Mouse (Mus musculus): ENCODE measurements around the gene Arl13b.

Gene Arl13b

DNA sequence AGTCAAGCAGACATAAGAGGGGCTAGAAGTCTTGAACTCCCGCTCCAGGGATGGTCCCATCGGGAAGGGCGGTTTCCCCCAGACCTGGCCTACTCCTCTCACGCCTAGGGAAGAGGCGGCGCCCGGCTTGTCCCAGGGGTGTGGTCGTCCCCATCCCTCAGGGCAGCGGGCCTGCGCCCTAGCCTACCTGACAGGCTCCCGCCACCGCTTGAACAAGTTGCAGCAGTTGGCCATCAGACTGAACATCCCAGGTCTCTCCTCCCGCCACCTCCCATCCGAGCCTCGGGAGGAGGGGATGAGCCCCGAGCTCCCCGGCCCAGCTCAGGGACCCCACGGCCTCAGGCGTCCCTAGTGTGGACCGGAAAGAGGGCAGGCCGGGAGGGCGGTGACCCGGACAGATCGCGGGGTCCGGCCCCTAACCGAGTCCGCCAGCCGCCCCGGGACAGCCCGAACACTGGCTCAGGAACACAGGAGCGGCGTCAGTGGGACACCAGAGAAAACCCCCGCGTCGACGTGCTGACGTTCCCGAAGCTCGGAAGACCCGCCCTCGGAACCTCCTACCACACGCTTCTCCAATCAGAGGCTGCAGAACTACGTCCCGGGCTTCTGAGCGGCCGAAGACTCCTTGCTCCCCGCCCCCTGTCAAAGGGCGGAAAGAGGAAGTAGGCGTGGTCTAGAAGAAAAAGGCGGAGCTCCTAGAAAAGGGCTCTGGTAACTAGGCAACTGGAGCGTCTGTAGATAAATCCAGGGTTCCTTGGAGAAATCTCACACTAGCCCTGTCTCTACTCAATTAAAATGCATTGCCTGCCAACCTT, at the start of gene Arl13b:
TSS of gene Arl13b (minus strand) at position 543 of the 815 bp plus-strand sequence.
- DNase-seq (ENCODE audit: low spot score in 2 of 2): peak; percentile 80 to 91

DNA sequence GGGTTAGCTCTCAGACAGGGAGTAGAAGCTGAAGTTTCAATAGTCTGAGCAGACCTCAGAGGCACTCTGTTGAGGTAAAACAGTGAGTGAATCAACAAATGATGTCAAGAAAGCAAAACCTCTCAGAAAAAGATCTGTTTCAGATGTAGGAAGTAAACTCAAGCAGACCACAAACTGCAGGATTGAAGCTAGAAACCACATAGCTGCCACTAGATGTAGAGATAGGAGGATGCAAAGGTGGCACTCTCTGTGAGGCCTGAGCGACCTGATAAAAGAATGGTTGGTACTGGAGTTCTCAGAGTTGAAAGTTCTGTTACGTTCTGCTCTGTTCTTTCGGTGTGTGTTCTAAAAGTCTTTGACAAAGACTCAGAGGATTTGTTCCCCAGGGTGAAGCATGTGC, 49.0 kb upstream of the Arl13b start:
- DNase-seq (ENCODE audit: low spot score in 2 of 2): no peak

DNA sequence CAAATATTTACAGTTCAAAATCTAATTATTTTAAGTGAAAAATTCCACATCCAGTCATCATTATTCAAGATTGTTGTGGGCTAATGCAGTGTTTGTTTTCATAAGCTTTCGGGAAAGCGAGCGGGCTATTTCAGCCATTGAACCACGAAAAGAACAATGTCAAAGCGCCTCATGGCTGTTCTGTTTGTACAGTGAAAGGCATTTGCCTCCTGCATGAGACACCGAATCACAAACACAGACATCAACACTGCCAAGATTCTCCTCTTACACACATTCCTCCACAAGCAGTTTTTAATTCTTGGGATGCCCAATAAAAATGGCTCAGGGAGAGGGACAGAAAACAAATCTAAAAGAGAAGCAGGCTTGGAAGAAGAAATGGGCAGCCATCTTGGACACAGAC, 27.2 kb upstream of the Arl13b start:
- DNase-seq (ENCODE audit: low spot score in 2 of 2): no peak

DNA sequence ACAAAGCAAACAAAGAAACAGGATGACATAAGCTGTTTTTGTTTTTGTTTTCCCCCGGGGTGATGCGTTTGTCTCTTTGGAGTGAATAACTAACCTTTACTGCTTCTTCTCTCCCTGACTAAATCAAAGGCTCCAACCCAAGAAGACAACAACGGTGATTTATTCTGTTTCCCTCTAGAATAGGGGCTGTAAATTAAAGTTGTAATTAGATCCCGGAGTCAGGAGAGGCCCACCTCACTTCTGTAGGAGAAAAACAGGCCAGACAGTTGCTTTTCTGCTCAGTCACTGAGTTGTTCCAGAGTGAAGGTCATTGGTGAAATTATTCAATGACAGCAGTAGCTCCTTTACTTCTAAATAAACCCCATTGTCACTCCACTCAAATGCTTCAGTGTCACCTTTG, 26.3 kb upstream of the Arl13b start:
- DNase-seq (ENCODE audit: low spot score in 2 of 2): no peak

DNA sequence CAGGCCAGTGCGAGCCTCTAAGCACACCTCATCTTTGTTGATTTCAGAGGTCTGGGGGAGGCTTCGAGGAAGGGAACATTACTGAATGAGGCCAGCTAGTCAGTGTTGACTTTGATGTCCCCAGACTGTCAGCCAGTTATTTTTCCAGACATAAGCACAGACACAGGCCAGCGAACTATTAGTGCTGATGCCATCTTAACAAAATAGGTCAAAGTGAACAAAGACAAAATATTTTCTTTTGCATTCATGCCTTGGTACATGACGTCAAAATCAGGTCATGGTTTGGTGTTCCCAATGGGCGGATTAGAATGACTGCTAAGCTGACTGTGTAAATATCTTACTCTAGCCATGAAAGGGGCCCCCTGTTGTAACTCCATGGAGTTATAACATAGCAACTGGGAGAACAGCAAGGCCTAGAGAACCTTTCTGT, 25.9 kb upstream of the Arl13b start:
- no peak for DNase-seq (ENCODE audit: low spot score in 2 of 2)

DNA sequence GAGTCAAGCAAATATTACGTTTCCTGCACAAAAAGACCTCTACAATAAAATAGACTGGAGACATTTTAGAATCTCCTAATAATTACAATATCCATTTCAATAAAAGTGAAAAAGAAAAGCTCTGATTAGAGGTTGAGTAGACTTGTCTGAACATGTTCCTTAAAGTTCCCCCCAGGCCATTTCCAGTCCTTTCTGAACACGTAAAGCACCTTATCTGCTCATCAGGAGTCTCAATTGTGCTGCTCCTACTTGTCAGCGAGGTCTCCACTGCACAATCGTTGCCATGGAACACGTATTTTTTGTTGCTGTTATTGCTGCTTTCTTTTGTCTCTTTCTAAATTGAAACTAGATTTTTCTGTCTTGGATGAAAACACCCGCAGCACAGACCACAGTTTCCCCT, 14.6 kb upstream of the Arl13b start:
- no peak for DNase-seq (ENCODE audit: low spot score in 2 of 2)

DNA sequence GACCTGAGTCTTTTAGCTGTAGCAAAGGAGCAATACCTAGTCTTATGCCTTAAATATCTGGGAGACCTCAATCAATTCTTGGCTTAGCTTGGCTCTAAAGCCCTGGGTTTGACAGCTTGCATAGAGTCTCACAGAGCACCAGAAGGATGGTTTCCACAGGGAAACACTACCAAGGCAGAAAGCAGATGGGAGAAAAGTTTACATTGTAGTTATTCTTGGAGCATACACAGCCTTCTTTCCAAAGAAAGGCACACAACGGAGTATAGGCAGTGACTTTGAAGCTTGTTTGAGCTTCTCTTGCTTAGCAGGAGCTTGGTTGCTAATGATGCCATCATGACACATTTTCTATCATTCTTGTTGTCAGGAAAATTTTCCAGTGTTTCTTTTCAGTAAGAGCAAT, 13.3 kb upstream of the Arl13b start:
- no peak for DNase-seq (ENCODE audit: low spot score in 2 of 2)

DNA sequence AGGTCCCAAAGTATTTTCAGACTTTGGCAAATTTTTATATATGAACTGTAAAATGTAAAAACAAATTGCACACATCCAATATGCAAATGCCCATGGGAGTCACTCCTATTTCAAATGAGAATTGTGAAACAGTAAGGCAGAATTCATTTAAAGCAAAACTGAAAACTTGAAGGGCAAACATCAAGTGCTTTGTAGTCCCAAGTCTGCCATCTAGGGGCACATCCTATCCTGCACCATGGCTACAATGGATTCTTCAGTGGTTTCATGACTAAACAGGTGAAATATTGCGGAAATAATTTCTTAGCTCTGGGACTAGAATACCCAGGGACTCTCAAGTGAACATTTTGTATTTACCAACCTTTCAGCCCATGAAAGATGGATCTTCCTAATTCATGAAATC, 11.2 kb upstream of the Arl13b start:
- DNase-seq (ENCODE audit: low spot score in 2 of 2): no peak

DNA sequence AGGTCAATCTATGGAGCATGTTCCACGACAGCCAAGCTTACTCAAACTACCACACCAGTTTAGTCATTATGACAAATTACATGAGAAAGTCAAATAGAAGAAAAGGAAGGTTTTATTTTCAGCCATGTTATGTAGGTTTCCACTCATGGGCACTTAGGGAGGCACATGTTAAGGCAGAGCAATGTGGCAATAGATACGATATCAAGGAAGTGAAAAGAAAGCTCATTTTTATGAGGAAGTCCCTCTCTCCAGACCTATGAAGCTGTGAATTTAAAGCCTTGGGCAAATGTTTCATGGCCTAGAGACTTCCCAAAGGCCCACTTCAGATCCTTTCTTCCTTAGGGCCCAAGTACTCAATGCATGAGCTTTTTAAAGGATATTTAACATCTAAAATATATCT, 10.7 kb upstream of the Arl13b start:
- DNase-seq (ENCODE audit: low spot score in 2 of 2): no peak

DNA sequence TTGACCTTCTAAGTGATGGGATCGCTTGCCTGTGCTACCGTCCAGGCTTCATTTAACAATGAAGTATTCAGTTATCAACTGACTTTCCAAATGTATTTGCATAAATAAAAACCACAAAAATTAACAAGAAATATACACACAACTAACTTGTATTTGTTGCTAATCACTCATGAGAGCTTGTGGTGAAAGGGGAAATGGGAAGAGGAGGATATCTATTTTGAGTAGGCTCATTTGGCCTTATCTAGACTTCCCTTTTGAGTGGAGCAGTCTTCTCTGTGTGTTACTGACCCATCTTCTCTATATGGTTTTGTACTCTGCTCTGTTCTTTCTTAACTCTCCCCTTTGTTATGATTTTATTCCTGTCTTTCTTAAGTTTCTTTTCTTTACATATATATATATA, 9.4 kb upstream of the Arl13b start:
- no peak for DNase-seq (ENCODE audit: low spot score in 2 of 2)

DNA sequence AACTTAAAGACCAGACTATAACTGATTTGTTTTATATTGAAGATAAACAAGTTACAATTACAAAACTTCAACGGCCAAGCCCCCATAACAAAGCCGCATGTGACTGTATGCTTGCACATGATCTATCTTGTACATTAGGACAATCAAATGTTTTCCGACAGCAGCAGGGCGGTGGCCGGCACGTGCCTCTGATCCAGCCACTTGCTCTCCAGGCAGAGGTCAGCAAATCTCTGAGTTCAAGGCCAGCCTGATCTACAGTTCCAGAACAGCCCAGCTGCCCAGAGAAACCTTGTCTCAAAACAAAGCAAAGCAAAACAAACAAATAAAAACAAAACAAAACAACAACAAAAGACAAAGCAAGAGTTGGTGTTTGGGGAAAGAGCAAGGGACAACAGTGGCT, 8.5 kb upstream of the Arl13b start:
- no peak for DNase-seq (ENCODE audit: low spot score in 2 of 2)

DNA sequence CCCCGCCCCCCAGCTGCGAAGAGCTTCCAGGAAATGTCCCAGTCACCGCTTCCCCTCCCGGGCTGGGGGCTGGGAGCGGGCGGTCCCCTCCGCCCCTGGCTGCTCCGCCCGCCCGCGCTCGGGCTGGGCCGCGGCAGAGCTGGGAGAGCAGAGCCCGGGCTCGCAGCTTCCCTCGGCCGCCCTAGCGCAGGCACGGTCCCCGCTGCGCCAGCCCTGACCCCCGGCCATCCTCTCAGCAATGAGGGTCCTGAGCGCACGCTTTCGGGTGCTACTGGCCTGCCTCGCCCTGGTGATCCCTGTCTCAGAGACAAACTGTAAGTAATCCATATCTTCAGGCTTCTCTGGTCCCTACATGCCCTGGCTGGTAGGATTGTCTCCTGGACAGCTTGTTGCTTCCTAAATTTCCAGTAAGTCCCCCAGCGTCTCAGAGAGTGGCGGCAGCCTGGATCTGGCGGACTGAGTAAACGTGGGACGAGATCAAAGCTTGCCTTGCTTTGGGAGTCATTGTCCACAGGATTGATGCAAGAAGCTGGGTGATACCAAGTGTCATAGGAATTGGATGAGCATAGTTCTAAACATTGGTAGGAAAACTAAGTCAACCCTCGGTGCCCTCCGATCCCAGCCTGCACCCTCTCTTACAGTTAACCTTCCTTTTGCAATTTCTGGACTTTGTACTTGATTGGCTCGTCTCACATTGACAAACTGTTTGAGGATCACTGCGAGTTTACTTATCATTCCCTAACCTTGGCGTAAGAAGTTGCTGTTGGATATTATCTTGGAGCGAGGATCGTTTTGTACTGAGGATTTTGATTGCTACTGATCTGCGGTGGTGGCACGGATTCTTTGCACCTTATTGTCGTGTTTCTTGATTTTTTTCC, 7.6 kb upstream of the Arl13b start, which contains the start of gene Pros1:
TSS of gene Pros1 (plus strand) at position 117 of the 878 bp plus-strand sequence.
- peak; percentile 44 to 49 for DNase-seq (ENCODE audit: low spot score in 2 of 2)

DNA sequence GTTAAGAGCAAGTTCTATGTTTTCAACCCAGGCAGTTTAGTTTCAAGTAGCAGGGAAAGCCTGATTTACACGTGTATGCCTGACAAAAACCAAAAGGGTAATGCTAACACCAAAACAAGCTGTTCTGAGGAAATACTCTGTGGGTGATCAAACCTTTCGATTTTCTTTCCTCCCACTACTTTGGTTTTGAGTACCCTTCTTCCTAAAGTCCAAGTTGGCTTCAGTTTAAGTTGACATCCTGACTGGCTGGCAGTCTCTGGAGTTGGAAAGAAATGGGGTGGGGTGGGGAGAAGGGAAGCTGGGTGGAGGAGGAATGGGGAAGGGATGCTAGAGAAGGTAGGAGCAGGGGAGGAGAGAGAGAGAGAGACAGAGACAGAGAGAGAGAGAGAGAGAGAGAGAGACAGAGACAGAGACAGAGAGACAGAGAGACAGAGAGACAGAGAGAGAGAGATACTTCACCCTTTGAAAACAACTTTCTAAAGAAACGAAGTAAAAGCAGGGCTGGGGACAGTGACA, 6.8 kb upstream of the Arl13b start:
- DNase-seq (ENCODE audit: low spot score in 2 of 2): no peak

DNA sequence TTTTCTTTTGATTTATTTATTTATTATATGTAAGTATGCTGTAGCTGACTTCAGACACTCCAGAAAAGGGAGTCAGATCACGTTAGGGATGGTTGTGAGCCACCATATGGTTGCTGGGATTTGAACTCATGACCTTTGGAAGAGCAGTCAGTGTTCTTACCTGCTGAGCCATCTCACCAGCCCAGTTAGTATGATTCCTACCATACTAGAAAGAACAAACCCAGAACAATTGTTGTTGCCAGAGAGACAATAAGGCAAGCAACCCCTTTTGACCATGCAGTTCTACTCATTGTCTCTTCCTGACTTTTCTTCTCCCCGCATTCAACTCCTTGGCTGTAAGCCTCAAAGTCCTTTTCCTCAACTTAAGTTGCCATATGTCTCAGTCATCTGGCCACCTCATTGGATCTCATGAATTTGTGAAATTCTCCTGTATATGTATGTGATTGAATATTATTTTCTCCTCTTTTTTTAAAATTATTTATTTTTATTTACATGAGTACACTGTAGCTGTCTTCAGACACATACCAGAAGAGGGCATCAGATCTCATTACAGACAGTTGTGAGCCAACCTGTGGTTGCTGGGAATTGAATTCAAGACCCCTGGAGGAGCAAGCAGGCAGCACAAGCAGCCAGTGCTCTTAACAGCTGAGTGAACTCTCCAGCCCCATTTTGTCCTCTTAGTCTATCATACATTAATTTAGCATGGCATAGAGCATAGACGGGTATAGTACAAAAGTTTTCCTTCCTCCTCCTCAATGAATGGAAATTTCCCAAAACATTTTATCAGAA, 5.8 kb upstream of the Arl13b start:
- DNase-seq (ENCODE audit: low spot score in 2 of 2): no peak

DNA sequence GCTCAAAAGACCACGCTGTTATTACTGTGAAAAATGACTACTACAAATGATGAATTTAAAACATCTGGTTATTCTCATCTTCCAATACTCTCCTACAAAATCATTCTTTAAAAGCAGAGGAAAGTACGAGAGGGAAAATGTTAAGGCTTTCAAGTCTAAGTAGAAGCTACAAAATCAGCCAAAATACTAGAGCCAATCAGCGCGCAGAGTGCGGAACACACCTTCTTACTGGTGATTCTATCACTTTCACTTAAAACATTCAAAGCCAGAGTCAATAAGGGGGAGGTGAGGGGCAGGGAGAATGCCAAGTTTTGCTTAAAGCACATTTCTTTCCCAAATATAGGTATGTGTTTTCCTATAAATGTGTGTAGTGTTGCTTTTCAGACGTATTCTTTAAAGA, 1.5 kb downstream of the Arl13b start:
- DNase-seq (ENCODE audit: low spot score in 2 of 2): no peak

DNA sequence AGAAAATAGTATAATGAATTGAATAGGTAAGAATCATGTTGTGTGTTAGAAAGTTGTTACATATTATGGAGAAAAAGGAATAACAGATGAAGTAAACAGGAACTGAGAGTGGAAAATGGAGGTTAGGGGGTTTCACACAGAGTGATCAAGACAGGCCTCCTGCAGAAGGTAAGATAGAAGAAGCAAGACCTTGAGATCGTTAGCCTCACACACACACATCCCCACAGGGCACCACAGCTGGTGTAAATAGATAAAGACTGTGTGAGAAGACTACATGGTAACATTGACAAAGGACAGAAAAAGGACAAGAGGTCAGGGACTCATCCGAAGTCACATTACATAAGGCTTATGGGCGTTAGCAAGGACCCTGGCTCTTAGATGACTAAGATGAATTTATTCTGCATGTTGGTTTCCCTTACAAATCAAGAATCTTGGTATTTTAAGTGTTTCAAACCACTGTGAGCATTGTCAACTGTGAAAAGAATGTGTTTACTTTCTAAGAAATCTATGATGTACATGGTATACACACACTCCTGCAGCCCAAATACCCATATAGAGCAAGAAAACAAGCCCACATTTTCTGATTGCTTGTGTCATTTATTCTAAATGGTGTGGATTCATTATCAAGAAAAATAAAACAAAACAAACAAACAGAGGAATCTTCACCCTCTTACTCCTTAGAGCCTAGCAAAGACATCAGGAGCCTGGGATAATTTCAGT, 12.7 kb downstream of the Arl13b start:
- DNase-seq (ENCODE audit: low spot score in 2 of 2): no peak

DNA sequence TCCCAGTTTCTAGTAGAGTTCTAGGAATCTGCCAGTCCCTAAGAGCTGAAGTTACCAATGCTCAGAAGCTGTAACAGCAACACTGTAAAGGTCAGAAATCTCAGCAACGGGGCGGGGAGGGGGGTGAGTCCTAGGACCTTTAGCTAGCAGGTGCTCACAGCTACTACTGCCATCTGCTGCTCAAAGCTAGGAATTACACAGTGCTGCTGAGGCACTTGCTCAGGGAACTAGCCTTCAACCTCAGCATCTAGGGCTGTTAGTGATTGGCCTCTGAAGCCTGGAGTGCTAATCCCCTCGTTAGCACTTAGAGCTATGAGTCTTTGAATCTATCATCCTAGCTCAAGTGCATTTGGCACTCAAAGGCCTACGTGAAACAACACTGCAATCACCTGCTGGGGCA, 14.4 kb downstream of the Arl13b start:
- no peak for DNase-seq (ENCODE audit: low spot score in 2 of 2)

DNA sequence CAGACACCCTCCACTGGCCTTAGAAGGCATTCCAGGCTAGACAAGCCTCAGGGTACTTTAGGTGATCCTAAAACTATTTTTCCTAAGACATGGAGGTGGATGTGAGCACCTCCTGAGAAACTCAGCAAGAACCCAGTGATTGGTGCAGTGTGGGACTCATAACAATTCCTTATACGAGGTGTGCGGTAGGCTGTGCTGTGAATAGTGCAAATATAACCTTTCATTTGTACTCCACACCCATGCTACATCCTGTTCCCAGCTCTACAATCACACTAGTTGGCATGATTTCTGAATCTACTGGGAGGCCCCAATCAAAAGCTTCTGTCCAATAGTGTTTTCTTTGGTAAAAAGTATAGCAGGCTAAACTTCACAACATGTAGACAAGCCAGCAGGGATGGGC, 14.8 kb downstream of the Arl13b start:
- no peak for DNase-seq (ENCODE audit: low spot score in 2 of 2)

DNA sequence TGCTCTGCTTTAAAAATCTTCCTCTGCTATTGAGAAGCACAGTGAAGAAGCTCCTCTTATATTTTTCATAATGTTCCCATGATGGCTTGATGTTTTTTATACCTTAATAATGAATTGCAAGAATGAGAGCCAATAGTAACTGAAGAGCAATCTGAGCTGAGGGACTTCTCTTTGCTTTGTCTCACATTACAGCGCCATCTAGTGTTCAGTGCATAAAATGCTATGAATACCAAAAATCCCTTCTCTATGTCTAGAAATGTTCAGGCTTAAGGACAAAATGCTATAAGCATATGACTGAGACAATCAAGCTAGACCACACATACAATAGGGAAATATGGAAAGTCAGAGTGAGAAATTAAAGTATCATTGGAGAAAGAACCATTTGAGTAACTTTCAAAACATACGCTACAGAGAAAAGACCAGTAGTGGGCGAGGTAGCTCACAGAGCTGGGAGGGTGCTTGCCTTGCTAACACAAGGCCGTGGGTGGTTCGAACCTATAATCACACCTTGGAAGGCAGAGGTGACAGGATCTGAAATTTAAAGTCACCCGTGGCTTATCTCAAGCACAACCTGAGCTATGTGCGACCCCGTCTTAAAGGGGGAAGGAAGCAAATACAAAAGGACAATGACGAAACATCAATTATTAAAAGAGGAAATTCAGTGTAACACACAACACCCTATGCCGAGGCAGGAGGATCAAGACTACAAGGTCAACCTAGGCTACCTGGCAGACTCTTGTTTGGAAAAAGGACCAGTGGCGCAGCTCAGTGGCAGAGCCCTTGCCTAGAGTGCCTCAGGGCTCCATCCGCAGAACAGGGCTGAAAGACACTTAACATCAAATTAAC, 20.5 kb downstream of the Arl13b start:
- no peak for DNase-seq (ENCODE audit: low spot score in 2 of 2)

DNA sequence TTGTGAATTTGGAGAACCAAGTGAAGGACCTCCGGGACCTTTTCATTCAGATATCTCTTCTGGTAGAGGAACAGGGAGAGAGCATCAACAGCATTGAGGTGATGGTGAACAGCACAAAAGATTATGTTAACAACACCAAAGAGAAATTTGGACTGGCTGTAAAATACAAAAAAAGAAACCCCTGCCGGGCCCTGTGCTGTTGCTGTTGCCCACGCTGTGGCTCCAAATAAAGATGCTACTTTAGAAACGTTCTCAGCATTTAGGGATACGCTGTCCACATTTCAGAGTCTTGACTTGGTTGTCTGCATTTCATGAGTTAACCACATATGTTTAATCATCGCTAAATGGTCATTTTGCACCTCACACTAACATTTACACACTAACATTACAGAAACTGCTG, 24.4 kb downstream of the Arl13b start:
- DNase-seq (ENCODE audit: low spot score in 2 of 2): no peak
